In the genomic region with DNA sequence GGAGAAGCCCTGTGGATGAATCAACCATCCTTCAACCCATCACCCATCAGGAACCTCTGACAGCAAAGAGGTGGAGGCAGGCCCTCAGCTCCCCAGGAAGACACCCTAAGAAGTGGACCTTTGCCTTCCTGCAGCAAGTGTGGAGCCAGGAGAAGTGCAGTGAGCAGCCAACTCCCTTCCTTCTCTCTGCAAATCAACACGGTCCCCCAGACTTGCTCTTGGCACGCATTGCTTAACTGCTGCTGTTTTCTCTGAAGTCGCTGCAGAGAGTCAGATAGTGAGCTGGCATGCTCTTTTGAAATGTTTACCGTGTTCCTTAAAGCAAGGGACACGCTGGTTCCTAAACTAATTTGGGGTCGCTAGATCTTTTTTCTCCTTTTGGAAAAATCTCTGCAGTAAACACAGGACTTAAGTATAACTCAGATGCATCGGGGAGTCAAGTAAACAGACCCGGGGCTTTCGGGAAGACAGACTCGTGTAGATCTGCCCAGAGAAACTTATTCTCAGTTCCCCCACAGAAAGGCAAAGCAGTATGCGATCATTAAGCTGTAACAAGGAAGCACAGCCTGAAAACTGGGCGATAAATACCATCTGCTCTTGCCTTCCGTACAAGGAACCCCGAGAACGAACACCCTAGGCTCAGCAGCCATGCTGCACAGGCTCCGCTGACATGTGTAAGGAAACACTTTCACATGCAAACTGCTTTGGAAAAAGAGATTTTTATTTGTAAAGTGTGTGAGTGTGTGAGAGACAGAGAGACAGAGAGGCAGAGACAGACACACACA, we compare ENCODE assay signal across 11 mouse cellular contexts.
A peak's percentile ranks its signal among the peaks of the same experiment; 100 is the strongest.
DNase-seq lines count a peak whose midpoint lies in the region; ATAC-seq and TF ChIP-seq lines count a peak whose summit lies in the region.
"Had no signal": no experiment of that assay in that cellular context is flagged by ENCODE, and none has a peak within 500 bp of the region (broad histone marks: within the 10 kb centered on the region; RNA-seq: fewer than 3 reads in every experiment).

No protein-coding gene starts in this region.

- no peak for ATAC-seq in heart, embryonic 12.5 days (ENCODE audit: insufficient number of reproducible peaks, low FRiP score)
- ATAC-seq in midbrain, embryonic 11.5 days (ENCODE audit: low FRiP score) = no peak
- ATAC-seq in midbrain, embryonic 13.5 days = no peak
- ATAC-seq in intestine, postnatal 0 days = no peak
- ATAC-seq in stomach, embryonic 16.5 days (ENCODE audit: insufficient read depth, low FRiP score) = no peak
- ATAC-seq: inflammation-experienced regulatory T-cells, adult 6 months had no signal

- peak; percentile 92 for DNase-seq in heart, adult 11 months
- peak; percentile 21 for DNase-seq in midbrain, embryonic 11.5 days (ENCODE audit: low spot score, missing footprints)
- DNase-seq in cerebellum, adult 8-10 months = no peak
- DNase-seq in urinary bladder, postnatal 14 days (ENCODE audit: low spot score) = no peak
- DNase-seq: cerebellum, adult 18-20 months had no signal

- H3K36me3 ChIP-seq in heart, embryonic 12.5 days = no peaks in the 10 kb centered on the region
- H3K36me3 ChIP-seq in midbrain, embryonic 11.5 days (ENCODE audit: control insufficient read depth, insufficient read depth, low read length) = no peaks in the 10 kb centered on the region
- no peaks in the 10 kb centered on the region for H3K36me3 ChIP-seq in midbrain, embryonic 13.5 days
- H3K36me3 ChIP-seq in intestine, postnatal 0 days (ENCODE audit: control insufficient read depth, insufficient read depth) = no peaks in the 10 kb centered on the region
- H3K36me3 ChIP-seq in stomach, embryonic 16.5 days (ENCODE audit: control insufficient read depth, insufficient read depth, low read length) = no peaks in the 10 kb centered on the region

- TF ChIP-seq CTCF in intestine, postnatal 0 days (IDR thresholded peaks at IDR 0.05; ENCODE audit: low read depth) = no peak

- H3K9ac ChIP-seq in heart, embryonic 12.5 days = no peak overlapping the region
- H3K9ac ChIP-seq in midbrain, embryonic 11.5 days (ENCODE audit: low read length) = no peak overlapping the region
- H3K9ac ChIP-seq in midbrain, embryonic 13.5 days (replicated peaks) = no peak overlapping the region
- H3K9ac ChIP-seq in intestine, postnatal 0 days (ENCODE audit: low read depth, low read length) = no peak overlapping the region
- H3K9ac ChIP-seq in stomach, embryonic 16.5 days (ENCODE audit: low read length) = peak overlapping the region; percentile 2; the same call in 1 of the 2 replicates

- H3K4me3 ChIP-seq in heart, embryonic 12.5 days = no peak overlapping the region
- H3K4me3 ChIP-seq in midbrain, embryonic 11.5 days (ENCODE audit: low read depth, low read length) = no peak overlapping the region
- H3K4me3 ChIP-seq in midbrain, embryonic 13.5 days (replicated peaks) = no peak overlapping the region
- H3K4me3 ChIP-seq in intestine, postnatal 0 days (ENCODE audit: low read depth, low read length) = no peak overlapping the region
- no peak overlapping the region; the same call in 1 of the 2 replicates for H3K4me3 ChIP-seq in stomach, embryonic 16.5 days (replicated peaks; ENCODE audit: low read length)

- peaks cover 9% of the 10 kb centered on the region; the same call in 1 of the 2 replicates for H3K4me1 ChIP-seq in heart, embryonic 12.5 days (replicated peaks)
- H3K4me1 ChIP-seq in midbrain, embryonic 11.5 days (ENCODE audit: control insufficient read depth, insufficient read depth, low read length) = no peaks in the 10 kb centered on the region
- no peaks in the 10 kb centered on the region; the same call in 1 of the 2 replicates for H3K4me1 ChIP-seq in midbrain, embryonic 13.5 days (replicated peaks)
- no peaks in the 10 kb centered on the region for H3K4me1 ChIP-seq in intestine, postnatal 0 days (replicated peaks; ENCODE audit: control insufficient read depth, insufficient read depth, low read length)
- peaks cover 11% of the 10 kb centered on the region for H3K4me1 ChIP-seq in stomach, embryonic 16.5 days (ENCODE audit: control insufficient read depth, insufficient read depth, low read length)

- H3K9me3 ChIP-seq in heart, embryonic 12.5 days (replicated peaks) = no peaks in the 10 kb centered on the region
- H3K9me3 ChIP-seq in midbrain, embryonic 11.5 days (ENCODE audit: control insufficient read depth, low read length) = no peaks in the 10 kb centered on the region
- no peaks in the 10 kb centered on the region for H3K9me3 ChIP-seq in midbrain, embryonic 13.5 days
- no peaks in the 10 kb centered on the region for H3K9me3 ChIP-seq in intestine, postnatal 0 days (ENCODE audit: control insufficient read depth)
- H3K9me3 ChIP-seq in stomach, embryonic 16.5 days (replicated peaks; ENCODE audit: control insufficient read depth, low read length) = no peaks in the 10 kb centered on the region

- H3K27me3 ChIP-seq in heart, embryonic 12.5 days (replicated peaks) = peaks cover 12% of the 10 kb centered on the region
- H3K27me3 ChIP-seq in midbrain, embryonic 11.5 days (ENCODE audit: control insufficient read depth, insufficient read depth, low read length) = no peaks in the 10 kb centered on the region
- no peaks in the 10 kb centered on the region for H3K27me3 ChIP-seq in midbrain, embryonic 13.5 days
- no peaks in the 10 kb centered on the region for H3K27me3 ChIP-seq in intestine, postnatal 0 days (replicated peaks; ENCODE audit: control insufficient read depth, insufficient read depth, low read length)
- H3K27me3 ChIP-seq in stomach, embryonic 16.5 days (ENCODE audit: control insufficient read depth, insufficient read depth, low read length) = no peaks in the 10 kb centered on the region

- 67% methylated on average over 16 of the region's 16 CpGs for WGBS in heart, embryonic 12.5 days
- 84% methylated on average over 16 of the region's 16 CpGs for WGBS in midbrain, embryonic 11.5 days
- WGBS in midbrain, embryonic 13.5 days = 83% methylated on average over 16 of the region's 16 CpGs
- 40% methylated on average over 16 of the region's 16 CpGs for WGBS in intestine, postnatal 0 days
- WGBS in stomach, embryonic 16.5 days = 37% methylated on average over 16 of the region's 16 CpGs

- no peak overlapping the region for H3K4me2 ChIP-seq in heart, embryonic 12.5 days
- H3K4me2 ChIP-seq in midbrain, embryonic 11.5 days = no peak overlapping the region
- no peak overlapping the region for H3K4me2 ChIP-seq in midbrain, embryonic 13.5 days (replicated peaks)
- H3K4me2 ChIP-seq in intestine, postnatal 0 days (replicated peaks; ENCODE audit: low read depth) = peak overlapping the region; percentile 28
- peak overlapping the region; percentile 27; the same call in 1 of the 2 replicates for H3K4me2 ChIP-seq in stomach, embryonic 16.5 days (ENCODE audit: low read depth, low read length)
- H3K4me2 ChIP-seq: heart, embryonic 11.5 days had no signal

- H3K27ac ChIP-seq in heart, embryonic 12.5 days (ENCODE audit: poor library complexity, severe bottlenecking) = no peak overlapping the region
- H3K27ac ChIP-seq in midbrain, embryonic 11.5 days (ENCODE audit: low read depth, low read length) = no peak overlapping the region
- no peak overlapping the region for H3K27ac ChIP-seq in midbrain, embryonic 13.5 days
- H3K27ac ChIP-seq in intestine, postnatal 0 days (ENCODE audit: low read depth, low read length) = no peak overlapping the region
- peak overlapping the region; percentile 25 for H3K27ac ChIP-seq in stomach, embryonic 16.5 days (ENCODE audit: low read length)

Comparison
In these comparisons a context has a peak if more than half of its experiments do, and no peak if none do; other contexts are left out.
1. DNase-seq: peak in heart, adult 11 months (single experiment) and midbrain, embryonic 11.5 days (single experiment); none in cerebellum, adult 8-10 months (single experiment) and urinary bladder, postnatal 14 days (single experiment).
2. H3K4me2 ChIP-seq: peak in intestine, postnatal 0 days (single experiment) and stomach, embryonic 16.5 days (single experiment); none in heart, embryonic 12.5 days (single experiment), midbrain, embryonic 11.5 days (single experiment) and midbrain, embryonic 13.5 days (single experiment).